Mouse (Mus musculus) layer of hippocampus, adult 9-10 months (tissue): ENCODE results near the gene Ormdl3.

ENCODE experiments used
- DNase-seq: peaks from one replicate; pipeline ENCODE4 v3.0.0; 2022; ENCODE audit warnings: low spot score

Gene Ormdl3

DNA sequence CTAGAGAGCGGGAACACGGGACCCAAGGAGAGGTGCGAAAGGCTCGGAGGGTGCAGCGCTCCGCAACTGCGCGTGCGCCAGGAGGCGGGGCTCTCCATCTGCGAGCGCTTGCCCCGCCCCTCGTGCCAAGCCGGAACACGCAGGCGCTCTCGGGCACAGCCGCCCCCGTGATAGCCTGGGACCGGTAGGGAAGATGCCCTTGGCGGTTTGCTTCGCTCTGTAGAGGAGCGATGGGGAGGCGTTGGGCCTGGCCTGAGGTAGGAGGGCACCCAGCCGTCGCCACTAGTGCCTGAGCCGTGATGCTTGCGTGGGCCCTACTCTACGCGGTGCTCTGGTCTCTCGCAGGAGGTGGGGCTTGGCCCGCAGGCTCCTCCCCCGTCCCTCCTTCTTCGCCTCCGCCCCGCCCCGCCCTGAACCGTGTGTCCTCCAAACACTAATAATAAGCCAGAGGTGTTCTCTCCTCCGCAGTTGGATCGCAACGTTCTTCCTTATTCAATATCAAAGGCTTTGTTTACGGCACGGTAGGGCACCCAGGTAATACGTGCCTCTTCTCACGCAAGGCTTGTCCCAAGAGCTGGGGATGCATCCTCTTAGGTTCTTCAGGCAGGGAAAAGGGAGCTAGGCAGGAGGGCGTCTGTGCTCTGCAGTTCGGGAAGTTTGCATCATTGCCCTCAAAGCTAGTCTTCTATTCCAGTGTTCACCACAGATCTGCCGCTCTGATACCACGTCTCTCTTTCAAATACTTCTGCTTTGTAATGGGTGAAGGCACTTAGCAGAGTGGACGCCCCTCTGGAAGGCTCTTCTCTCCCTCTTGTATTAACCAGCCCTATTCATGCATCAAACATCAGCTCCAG lies 36.0 kb downstream of the Ormdl3 start, which contains the start of gene Zpbp2:
Zpbp2 (plus strand) TSS at position 123 of the 854 bp plus-strand sequence.
- peak; percentile 79 for DNase-seq

DNA sequence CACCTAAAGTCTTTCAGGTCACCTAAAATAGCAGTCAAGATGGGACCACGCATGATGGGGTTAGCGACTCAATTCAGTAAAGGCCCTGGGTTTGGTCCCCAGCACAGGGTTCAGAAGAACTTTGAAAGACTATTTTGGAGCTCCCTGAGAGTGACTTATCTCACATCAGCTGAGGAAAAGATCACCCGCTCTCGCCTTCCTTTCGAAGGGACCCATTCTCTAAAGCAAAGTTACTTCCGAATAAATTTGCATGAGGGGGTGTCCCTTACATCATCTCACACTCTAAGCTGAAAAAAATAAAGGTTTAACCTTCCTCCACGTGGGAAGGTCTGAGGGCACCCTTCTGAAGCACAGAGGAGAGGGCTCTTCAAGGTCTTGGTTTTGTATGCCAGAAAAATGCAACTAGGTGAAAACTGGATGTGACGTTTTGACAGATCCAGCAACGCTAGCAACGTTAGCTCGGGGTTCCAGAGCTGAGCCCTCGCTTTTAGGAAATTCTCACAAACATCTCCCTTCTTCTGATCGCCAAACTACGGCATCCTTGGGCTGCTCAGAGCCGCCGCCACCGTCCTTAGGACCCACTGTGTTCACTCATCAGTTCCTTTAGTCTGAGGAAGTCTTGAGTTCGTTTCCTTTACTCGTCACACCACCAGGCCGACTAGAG lies 36.7 kb downstream of the Ormdl3 start:
- no peak for DNase-seq

DNA sequence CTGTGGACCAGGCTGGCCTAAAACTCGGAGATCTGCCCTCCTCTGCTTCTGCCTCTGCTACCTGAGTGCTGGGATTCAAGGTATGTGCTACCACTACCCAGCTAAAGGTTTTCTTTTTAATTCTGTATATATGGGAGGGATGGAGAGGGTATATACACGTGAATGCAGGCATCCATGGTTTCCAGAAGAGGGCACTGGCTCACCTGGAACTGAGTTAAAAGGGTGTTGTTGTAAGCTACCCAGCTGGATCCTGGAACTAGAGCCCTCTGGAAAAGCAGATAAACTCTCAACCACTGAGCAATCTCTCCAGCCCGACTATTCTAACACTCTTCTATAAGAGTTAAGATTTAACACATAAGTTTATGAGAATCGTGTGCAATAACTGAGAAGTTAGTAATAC lies 37.8 kb downstream of the Ormdl3 start:
- DNase-seq: no peak

DNA sequence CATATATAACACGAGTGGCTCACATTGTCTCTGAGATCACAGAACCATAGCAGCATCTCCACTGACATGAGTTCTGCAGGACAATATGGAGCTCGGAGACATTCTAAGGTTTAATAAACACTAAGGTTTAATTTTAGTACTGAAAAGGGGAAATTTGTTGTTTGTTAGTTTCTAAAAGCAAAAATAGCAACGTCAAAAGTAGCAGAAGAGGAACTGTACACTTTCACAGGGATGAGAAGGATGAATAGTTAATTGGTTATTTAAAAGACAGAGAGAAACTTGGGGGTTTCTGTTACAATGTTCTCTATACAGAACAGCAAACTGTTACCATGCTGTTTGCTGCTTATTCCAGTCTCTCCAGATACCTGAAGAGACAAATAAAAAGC lies 39.9 kb downstream of the Ormdl3 start:
- DNase-seq: no peak

DNA sequence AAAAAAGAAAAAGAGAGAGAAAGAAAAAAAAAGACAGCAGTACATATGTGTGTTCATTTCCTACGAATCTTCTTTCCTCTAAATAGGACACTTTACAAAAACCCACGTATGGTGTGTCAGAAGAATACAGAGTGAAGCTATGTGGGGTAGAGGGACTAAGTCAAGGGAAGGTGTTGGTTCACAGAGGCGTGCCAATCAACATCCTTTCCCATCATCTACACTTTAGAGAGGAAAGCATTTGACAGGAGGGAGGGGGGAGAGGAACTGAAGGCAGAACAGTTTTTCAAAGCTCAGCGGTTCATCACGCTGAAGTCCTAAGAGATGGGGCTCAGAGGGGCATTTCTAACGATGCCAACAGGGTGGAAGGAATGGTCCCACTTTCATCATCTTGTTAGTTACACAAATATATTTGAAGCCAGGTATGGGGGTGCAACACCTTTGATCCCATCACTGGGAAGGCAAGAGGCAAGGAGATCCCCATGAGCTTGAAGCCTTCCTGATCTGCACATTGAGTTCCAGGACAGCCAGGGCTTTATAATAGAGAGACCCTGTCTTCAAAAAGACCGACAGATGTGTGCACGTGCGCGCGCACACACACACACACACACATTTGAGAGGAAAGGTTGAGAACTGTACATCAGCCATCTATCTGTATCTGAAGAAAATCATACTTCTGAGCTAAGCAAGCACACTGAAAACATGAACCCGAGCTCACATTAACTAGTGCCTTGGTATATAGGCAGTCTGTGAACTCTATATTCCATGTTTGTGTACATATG lies 40.5 kb downstream of the Ormdl3 start:
- DNase-seq: no peak

DNA sequence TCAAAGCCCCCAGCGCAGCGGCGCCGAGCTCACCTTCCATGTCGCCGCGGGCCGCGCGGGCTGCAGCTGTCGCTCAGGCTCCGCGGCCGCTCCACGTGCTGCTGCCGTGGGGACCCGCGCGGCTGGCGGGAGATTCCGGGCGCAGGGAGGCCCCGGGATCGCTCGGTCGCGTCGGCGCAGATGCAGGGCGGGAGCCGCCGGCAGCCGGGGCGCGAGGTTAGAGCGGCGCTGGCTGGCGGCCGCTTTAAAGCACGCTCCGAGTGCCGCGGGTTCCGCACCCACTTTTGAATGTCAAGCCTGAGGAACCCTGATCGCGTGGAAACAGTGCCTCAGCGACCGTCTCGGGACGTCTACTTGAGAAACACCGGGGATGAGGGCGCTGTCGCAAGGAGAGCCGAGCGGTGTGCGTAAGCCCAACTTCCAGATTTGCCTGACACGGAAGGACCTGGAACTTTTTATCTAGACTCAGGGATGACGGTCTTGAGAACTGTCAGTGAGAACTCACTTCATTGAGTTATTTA lies 41.4 kb downstream of the Ormdl3 start, which contains the start of gene Ikzf3:
Ikzf3 (minus strand) TSS at position 321 of the 521 bp plus-strand sequence.
- DNase-seq: no peak

DNA sequence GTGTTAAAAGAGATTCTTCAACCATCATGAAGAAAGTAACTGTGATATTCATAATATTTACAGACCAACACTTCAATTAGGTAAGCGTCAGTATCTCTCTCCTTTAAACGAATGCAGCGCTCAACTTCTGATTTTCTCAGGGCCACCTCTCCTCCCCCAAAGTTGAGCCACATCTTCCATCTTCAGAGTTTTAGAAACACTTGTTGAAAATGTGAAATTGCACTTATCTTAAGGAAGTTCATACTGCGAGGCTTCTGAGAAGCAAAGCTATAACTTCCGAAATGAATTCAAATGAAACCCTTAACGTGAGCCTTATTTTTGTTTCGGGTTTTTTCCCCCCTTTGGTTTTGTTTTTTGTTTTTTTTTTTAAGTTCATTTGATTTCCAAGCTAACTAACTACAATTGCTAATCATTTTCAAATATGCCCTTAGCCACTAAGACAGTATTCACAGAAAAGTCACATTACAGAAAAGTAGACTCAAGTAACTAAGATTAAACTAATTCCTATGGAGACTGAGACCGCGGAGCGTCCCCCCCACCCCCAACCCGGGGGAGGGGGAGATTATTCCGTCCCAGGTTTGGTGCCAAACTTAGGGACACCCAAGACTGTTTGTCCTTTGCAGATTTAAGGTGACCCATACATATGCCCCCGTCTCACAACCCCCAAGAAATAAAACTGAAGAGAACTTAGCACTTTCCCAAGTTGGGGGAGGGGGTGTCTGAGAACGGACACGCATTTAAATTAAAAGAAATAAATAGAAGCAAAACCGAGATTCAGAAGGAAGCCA lies 42.1 kb downstream of the Ormdl3 start:
- DNase-seq: no peak

DNA sequence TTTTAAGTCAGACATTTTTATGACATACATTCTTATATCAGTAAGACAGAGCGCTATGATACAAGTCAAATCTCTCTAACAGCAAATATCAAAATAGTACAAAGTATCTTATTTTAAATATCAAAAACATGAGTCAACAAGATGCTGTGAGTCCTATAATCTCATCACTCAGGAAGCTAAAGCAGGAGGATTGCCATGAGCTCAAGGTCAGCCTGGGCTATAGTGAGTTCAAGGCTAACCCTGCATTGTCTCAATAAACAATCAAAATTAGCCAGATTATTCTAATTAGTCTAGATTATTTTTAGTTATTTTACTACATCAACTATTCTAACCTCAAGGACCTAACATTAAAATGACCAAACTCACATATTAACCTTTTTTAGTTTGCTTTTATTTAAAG lies 43.8 kb downstream of the Ormdl3 start:
- no peak for DNase-seq

DNA sequence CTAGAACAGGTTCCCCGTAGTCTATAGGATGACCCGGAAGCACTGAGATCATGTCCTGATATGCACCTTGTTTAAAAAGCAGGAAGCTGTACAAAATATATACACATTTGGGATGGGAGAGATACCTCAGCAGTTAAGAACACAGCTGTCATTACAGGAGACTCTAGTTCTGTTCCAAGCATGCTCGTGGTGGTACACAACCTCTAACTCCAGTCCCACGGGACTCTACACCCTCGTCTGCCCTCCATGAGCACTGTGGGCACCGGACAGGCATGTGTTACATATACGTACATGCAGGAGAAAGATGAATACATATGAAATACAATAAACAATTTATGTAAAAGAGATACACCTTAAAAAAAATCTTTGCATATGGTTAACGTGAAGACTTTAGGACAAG lies 44.6 kb downstream of the Ormdl3 start:
- DNase-seq: no peak

DNA sequence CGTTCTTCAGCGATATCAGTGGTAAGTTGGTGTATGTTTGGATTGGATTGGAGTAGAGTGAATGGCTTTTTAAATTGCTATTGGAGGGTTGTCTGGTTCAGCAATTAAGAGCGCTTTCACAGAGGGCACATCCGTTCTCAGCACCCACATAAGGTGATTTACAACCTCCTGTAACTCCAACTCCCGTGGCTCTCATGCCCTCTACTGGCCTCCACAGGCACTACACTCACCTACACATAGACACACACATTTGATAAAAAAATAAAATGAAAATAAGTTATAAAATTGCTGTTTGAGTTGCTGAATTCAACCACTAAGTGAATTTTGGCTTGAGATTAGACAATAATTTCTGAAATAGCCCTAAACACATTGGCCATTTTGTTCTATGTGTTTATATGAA lies 46.8 kb downstream of the Ormdl3 start:
- no peak for DNase-seq

DNA sequence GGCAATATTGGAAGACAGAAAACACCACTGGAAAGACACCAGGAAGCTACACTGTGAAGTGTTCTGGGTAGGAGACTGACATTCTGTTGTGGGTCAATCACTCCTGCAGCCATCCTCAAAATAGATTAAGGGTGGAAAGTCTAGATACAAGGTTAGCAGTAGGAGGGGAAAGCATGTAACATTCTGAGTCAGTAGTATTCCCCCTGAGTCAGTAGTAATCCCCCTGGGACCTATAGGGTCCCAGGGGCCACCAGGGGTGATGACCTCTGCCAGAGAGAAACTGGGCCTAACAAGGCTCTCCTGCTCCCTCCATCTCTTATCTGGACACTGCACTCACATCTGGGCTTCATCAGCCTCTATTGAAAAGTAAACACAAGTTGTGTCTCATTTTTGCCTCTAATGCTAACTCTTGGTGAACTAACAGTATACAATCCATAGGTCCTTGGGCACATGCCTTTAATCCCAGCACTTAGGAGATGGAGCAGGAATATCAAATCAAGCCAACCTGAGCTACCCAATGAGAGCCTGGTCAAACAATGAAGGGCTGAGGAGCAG lies 49.6 kb downstream of the Ormdl3 start:
- no peak for DNase-seq
